Mouse (Mus musculus): ENCODE results near the gene Esr2.

The Esr2 gene

DNA sequence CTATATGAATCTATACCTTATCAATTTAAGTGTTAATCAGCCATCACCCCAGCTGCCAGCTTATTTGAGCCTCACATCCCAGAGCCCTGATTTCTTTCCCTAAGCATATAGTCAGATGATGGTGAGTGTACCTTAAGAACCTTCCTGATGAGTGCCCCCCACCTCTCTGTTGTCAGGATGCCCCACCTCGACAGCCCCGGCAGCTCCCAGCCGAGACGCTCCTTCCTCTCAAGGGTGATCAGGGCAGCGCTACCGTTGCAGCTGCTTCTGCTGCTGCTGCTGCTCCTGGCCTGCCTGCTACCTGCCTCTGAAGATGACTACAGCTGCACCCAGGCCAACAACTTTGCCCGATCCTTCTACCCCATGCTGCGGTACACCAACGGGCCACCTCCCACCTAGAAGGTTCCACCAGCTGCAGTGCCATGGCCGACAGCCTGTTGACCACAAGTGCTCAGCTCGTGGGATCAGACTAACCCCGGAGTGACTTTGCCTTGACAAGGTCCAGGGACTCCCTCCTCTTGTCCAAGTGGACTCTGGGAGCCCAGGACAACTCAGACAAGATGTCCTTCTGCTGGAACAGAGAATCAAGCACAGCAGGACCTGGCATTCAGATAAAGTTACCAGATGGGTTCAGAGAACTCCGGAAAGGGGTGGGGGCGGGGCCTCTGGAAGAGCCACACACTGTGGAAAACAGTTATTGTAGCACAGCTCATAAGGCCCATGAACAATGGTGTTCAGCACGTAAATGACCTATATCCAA lies 67.2 kb downstream of the Esr2 start:
- Histone ChIP-seq H3K4me1 (replicated peaks; ENCODE audit: low read depth, low read length) (0 out of 2 replicates have a peak, but pooled peaks cover 3% of the 10 kb centered on the region), H3K4me3 (replicated peaks; ENCODE audit: low read length) (no peak overlapping the region), H3K36me3 (ENCODE audit: insufficient read depth, low read length) (no peaks in the 10 kb centered on the region; the same call in 1 of the 2 replicates), H3K9me3 (ENCODE audit: low read length) (no peaks in the 10 kb centered on the region), H3K27me3 (ENCODE audit: insufficient read depth, low read length) (no peaks in the 10 kb centered on the region)
- TF ChIP-seq CTCF (conservative IDR thresholded peaks at IDR 0.05; ENCODE audit: low read length), result no peak
- TF ChIP-seq POU5F1 (IDR thresholded peaks at IDR 0.05; ENCODE audit: borderline replicate concordance, low read length), result no peak
- TF ChIP-seq NANOG (IDR thresholded peaks at IDR 0.05; ENCODE audit: borderline replicate concordance, low read length), result no peak

DNA sequence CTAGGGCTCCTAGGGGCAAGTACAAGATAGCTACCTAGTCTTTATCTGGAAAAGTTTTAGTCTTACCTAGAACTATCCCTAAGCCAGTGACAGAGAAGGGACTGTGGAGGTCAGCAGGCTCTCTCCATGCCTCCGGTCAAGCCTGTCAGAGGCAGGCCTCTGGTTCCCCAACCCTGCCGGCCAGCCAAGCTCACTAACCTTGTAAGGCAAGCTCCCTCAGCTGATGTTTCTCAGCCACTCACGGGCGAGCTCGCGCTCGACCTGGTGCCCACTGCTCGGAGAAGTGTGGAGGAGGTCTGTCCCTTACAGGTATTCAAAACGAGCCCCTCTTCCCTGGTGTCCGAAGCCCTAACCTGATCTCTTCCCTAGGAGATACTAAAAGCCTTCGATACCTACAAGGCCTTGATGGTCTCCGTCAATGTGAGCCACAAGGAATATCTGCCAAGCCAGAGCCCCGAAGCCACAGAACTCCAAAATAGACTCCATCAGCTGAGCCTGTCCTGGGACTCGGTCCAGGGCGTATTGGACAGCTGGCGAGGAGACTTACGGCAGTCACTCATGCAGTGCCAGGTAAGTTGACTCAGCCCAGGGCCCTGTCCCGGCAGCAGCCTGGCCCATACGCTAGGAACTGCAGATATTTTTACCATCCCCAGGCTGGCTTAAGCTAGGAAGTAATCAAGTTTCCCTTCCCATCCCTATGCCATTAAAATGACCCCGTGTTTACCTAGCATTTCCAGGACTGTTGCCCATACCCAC lies 72.3 kb downstream of the Esr2 start:
- no peaks in the 10 kb centered on the region for H3K9me3 ChIP-seq (ENCODE audit: low read length)
- no peaks in the 10 kb centered on the region; the same call in 1 of the 2 replicates for H3K36me3 ChIP-seq (ENCODE audit: insufficient read depth, low read length)
- H3K4me1 ChIP-seq (replicated peaks; ENCODE audit: low read depth, low read length), result 0 out of 2 replicates have a peak, but pooled peaks cover 6% of the 10 kb centered on the region
- H3K27me3 ChIP-seq (ENCODE audit: insufficient read depth, low read length), result no peaks in the 10 kb centered on the region
- TF ChIP-seq POU5F1 (IDR thresholded peaks at IDR 0.05; ENCODE audit: borderline replicate concordance, low read length), result no peak
- TF ChIP-seq CTCF (conservative IDR thresholded peaks at IDR 0.05; ENCODE audit: low read length), result no peak
- no peak for TF ChIP-seq NANOG (IDR thresholded peaks at IDR 0.05; ENCODE audit: borderline replicate concordance, low read length)
- no peak overlapping the region for H3K4me3 ChIP-seq (replicated peaks; ENCODE audit: low read length)

DNA sequence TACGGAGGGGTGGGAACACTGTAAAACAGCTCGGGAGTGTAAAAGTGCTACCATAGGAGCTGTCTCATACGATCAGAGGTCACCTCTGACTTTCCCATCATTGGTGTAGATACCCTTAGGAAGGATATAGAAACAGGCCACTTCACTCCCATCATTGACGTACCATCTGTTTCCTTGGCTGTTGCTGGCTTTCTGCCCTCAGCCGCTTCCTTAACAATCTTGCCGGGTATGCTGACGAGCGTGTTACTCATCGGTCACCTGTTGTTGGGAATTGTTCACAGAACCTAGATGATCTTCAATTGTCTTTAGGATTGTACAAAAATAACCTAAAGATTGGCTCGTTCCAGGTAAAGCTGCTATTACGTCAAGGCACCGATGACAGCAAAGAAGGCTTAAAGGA lies 74.4 kb downstream of the Esr2 start:
- TF ChIP-seq POU5F1 (IDR thresholded peaks at IDR 0.05; ENCODE audit: borderline replicate concordance, low read length), result no peak
- no peak for TF ChIP-seq CTCF (conservative IDR thresholded peaks at IDR 0.05; ENCODE audit: low read length)
- TF ChIP-seq NANOG (IDR thresholded peaks at IDR 0.05; ENCODE audit: borderline replicate concordance, low read length), result no peak
- 0 out of 2 replicates have a peak, but pooled peaks cover 6% of the 10 kb centered on the region for H3K4me1 ChIP-seq (replicated peaks; ENCODE audit: low read depth, low read length)
- no peaks in the 10 kb centered on the region for H3K27me3 ChIP-seq (ENCODE audit: insufficient read depth, low read length)
- no peaks in the 10 kb centered on the region for H3K36me3 ChIP-seq (ENCODE audit: insufficient read depth, low read length)
- H3K9me3 ChIP-seq (ENCODE audit: low read length), result no peaks in the 10 kb centered on the region
- H3K4me3 ChIP-seq (replicated peaks; ENCODE audit: low read length), result no peak overlapping the region

DNA sequence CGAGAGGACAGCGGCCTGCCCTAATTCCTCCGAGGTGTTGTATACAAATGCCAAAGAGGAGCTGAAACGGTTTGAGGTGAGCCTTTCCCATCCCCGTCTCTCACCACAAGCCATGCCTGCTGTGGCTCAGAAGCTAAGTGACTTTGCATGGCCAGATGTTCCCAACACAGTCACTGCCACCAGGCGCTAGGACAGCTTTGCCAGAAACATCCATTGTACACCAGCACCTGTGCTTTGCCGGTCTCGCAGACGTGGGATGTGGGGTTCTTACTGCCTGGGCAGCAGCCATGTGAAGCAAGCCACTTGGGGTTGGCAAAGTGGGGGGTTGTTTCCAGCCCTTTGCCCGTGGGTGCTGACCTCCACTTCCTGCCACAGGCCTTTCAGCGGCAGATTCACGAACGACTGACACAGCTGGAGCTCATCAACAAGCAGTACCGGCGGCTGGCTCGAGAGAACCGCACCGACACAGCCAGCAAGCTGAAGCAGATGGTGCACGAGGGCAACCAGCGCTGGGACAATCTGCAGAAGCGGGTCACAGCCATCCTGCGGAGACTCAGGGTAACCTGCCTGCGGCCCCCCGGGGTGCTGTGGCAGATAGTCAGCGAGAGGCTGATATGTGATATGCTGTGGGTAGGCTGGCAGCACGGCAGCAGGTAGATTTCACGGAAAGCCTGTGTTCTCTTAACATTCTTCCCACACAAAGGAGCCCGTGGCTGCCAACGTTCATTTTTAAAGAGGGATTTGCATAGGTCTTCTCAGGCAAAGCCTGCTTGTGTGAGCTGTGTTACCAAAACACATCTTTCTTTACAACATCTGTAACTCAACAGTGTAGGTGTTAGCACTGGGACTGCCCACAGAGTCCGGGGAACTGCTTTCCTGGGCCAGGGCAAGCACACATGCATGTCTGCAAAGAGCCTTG lies 81.7 kb downstream of the Esr2 start:
- no peak for TF ChIP-seq CTCF (conservative IDR thresholded peaks at IDR 0.05; ENCODE audit: low read length)
- no peak for TF ChIP-seq POU5F1 (IDR thresholded peaks at IDR 0.05; ENCODE audit: borderline replicate concordance, low read length)
- no peak for TF ChIP-seq NANOG (IDR thresholded peaks at IDR 0.05; ENCODE audit: borderline replicate concordance, low read length)
- Histone ChIP-seq H3K27me3 (ENCODE audit: insufficient read depth, low read length) (peaks cover 15% of the 10 kb centered on the region), H3K4me1 (replicated peaks; ENCODE audit: low read depth, low read length) (peaks cover 13% of the 10 kb centered on the region), H3K9me3 (ENCODE audit: low read length) (no peaks in the 10 kb centered on the region), H3K36me3 (ENCODE audit: insufficient read depth, low read length) (0 out of 2 replicates have a peak, but pooled peaks cover 9% of the 10 kb centered on the region), H3K4me3 (replicated peaks; ENCODE audit: low read length) (peak overlapping the region; percentile 54)

DNA sequence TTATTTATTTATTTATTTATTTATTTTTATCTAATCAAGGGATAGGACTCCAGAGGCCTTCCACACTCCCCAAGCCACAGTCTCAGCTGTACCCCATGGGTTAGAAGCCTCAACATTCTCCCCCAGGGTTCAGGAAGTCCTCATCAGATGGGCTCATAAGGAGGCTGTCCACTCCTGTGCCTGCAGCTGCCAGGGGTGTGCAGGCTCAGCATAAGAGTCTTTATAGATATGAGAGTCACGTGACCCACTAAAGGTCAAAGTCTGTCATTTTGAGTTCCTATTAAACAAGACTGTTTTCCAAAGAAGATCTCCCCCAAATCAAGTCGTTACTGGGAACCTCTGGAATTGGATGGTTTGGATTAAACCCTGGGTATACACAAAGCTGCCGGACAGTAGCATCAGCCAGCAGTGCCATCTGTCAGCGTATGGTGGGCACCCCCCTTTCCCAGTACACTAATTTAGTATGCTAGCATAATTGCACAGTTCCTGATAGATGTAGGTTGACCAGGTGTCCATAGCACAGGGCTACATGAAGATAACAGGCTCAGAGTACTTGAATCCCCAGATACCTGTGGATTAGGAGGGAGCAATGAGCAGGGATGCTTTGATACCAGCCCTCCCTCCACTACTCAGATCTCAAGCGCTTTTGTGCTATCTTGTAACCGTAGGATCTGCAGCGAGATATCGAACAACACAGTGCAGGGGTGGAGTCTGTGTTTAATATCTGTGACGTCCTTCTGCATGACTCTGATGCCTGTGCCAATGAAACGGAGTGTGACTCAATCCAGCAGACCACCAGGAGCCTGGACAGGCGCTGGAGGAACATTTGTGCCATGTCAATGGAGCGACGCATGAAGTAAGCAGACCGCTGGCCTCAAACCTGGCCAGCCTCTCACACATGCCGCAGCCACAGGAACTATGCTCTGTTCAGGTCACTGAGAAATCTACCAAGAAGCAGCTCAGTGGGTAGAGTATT lies 83.2 kb downstream of the Esr2 start:
- peaks cover 15% of the 10 kb centered on the region for H3K27me3 ChIP-seq (ENCODE audit: insufficient read depth, low read length)
- no peaks in the 10 kb centered on the region for H3K9me3 ChIP-seq (ENCODE audit: low read length)
- H3K4me3 ChIP-seq (replicated peaks; ENCODE audit: low read length), result no peak overlapping the region
- peaks cover 13% of the 10 kb centered on the region for H3K4me1 ChIP-seq (replicated peaks; ENCODE audit: low read depth, low read length)
- H3K36me3 ChIP-seq (ENCODE audit: insufficient read depth, low read length), result 0 out of 2 replicates have a peak, but pooled peaks cover 9% of the 10 kb centered on the region
- TF ChIP-seq POU5F1 (IDR thresholded peaks at IDR 0.05; ENCODE audit: borderline replicate concordance, low read length), result no peak
- no peak for TF ChIP-seq CTCF (conservative IDR thresholded peaks at IDR 0.05; ENCODE audit: low read length)
- no peak for TF ChIP-seq NANOG (IDR thresholded peaks at IDR 0.05; ENCODE audit: borderline replicate concordance, low read length)

DNA sequence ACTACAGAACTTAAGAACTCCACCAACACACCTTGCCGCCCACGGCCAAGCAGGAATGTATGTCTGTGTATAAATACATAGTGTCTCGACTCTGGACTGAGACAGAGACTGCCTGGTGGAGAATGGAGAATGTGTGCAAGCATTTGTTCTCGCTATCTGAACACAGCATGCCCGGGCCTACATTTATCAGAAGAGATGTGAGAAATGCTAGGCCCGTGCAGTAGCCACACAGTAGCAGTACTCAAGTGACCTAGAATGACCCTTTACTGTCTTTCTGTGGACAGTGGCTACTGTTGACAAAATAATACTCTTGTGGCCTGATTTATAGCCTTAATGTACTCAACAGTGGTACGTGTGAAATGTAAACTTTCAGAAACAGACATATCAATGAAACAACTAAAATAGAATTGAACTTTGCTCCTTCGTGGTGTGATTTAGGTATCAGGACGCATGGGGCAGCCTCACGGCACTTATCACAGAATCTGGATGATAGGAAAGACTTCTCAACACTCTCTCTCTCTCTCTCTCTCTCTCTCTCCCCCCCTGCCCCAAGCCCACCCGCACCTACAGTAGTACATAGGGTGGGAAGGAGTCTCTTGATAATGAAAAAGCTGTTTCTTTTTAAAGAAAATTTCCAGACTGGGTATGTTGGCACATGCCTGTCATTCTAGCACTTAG lies 84.1 kb downstream of the Esr2 start:
- TF ChIP-seq NANOG (IDR thresholded peaks at IDR 0.05; ENCODE audit: borderline replicate concordance, low read length), result no peak
- TF ChIP-seq CTCF (conservative IDR thresholded peaks at IDR 0.05; ENCODE audit: low read length), result no peak
- TF ChIP-seq POU5F1 (IDR thresholded peaks at IDR 0.05; ENCODE audit: borderline replicate concordance, low read length), result no peak
- H3K9me3 ChIP-seq (ENCODE audit: low read length), result no peaks in the 10 kb centered on the region
- no peak overlapping the region for H3K4me3 ChIP-seq (replicated peaks; ENCODE audit: low read length)
- H3K4me1 ChIP-seq (replicated peaks; ENCODE audit: low read depth, low read length), result peaks cover 13% of the 10 kb centered on the region
- peaks cover 15% of the 10 kb centered on the region for H3K27me3 ChIP-seq (ENCODE audit: insufficient read depth, low read length)
- 0 out of 2 replicates have a peak, but pooled peaks cover 9% of the 10 kb centered on the region for H3K36me3 ChIP-seq (ENCODE audit: insufficient read depth, low read length)

DNA sequence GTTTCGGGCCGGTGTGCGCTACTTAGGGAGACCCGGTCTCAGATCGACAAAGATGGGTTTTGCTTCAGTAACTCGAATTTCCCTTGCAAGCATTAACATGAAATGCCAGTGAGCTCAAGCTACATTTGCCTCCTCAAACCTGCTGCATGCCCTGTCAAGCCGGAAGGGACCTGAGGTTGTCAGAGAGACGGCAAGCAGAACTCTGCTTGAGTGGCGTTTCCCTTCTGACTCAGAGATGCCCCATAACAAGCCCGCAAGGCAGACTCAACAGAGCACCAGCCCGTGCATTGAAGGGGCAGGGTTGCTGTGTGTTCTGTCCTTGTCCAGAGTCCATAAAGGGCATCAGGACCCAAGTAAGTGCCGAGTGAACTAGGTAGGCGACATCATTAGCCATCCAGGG lies 90.0 kb downstream of the Esr2 start:
- H3K27me3 ChIP-seq (ENCODE audit: insufficient read depth, low read length), result peaks cover 28% of the 10 kb centered on the region
- no peak for TF ChIP-seq CTCF (conservative IDR thresholded peaks at IDR 0.05; ENCODE audit: low read length)
- TF ChIP-seq POU5F1 (IDR thresholded peaks at IDR 0.05; ENCODE audit: borderline replicate concordance, low read length), result no peak
- no peak for TF ChIP-seq NANOG (IDR thresholded peaks at IDR 0.05; ENCODE audit: borderline replicate concordance, low read length)
- peaks cover 31% of the 10 kb centered on the region for H3K4me1 ChIP-seq (replicated peaks; ENCODE audit: low read depth, low read length)
- H3K36me3 ChIP-seq (ENCODE audit: insufficient read depth, low read length), result no peaks in the 10 kb centered on the region
- no peaks in the 10 kb centered on the region for H3K9me3 ChIP-seq (ENCODE audit: low read length)
- H3K4me3 ChIP-seq (replicated peaks; ENCODE audit: low read length), result no peak overlapping the region

Measured in E14TG2a.4 (cell line).